Mouse (Mus musculus): ENCODE measurements at regions not wholly inside any gene's neighbourhood (a gene's known extent, or its start where the extent isn't known, plus 50 kb on each side); places are given as distances from the start of the nearest gene placed in this dataset.

DNA sequence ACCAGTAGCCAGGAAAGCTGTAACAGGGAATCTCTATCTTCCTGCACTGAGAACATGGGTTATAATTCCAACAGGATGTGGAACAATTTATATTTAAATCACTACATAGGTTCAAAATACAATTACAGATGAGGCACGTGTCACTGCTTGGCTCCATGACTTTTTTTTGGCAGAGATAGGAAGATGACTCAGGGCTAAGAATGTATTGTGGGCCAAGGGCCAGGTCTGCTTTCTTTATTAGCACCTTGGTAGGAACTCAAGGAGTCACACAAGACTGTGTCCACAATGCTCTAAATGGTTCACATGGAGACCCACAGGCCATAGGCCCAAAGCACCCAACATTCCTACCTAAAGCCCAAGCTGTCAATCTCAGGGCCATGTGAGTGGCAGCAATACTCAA lies 344.0 kb upstream of the Nmur2 start:
- TF ChIP-seq CTCF (IDR thresholded peaks at IDR 0.05; ENCODE audit: low read depth) (no peak), EP300 (IDR thresholded peaks at IDR 0.05; ENCODE audit: low read depth) (no peak)
